Mouse (Mus musculus) forebrain, embryonic 12.5 days (tissue): Measurements from ENCODE around the gene Cacnb2. TPM values are rescaled to one million over a fixed set of nuclear protein-coding genes. Genes with fewer than 3 reads are reported as not detected.
A peak's percentile ranks its signal among the peaks of the same experiment; 100 is the strongest.

Source experiments
- ATAC-seq: fragments of 200-750 bp; cut with Nextera tagmentation; 2 replicates; pipeline ENCODE4 v1.8.0; 2017; ENCODE audit warnings: moderate TSS enrichment; ENCODE audit not compliant: low FRiP score
- H3K27ac ChIP-seq: fragments of 300-500 bp; sonication (generic); 2 replicates; pipeline ENCODE4 v1.5.1; 2016; ENCODE audit warnings: mild to moderate bottlenecking
- H3K27me3 ChIP-seq: fragments of 300-500 bp; sonication (generic); 2 replicates; pipeline ENCODE4 v1.6.1; 2016; ENCODE audit warnings: mild to moderate bottlenecking
- H3K36me3 ChIP-seq: fragments of 300-500 bp; sonication (generic); replicated peaks from 2 replicates; pipeline ENCODE4 v1.6.1; 2016; ENCODE audit warnings: mild to moderate bottlenecking
- H3K4me1 ChIP-seq: fragments of 300-500 bp; sonication (generic); 2 replicates; pipeline ENCODE4 v1.6.1; 2016
- H3K4me2 ChIP-seq: fragments of 300-500 bp; sonication (generic); 2 replicates; pipeline ENCODE4 v1.6.1; 2016; ENCODE audit warnings: mild to moderate bottlenecking, moderate library complexity
- H3K4me3 ChIP-seq: fragments of 300-500 bp; sonication (generic); replicated peaks from 2 replicates; pipeline ENCODE4 v1.5.1; 2016; ENCODE audit warnings: mild to moderate bottlenecking
- H3K9ac ChIP-seq: fragments of 300-500 bp; sonication (generic); 2 replicates; pipeline ENCODE4 v1.6.1; 2016; ENCODE audit warnings: mild to moderate bottlenecking
- H3K9me3 ChIP-seq: fragments of 300-500 bp; sonication (generic); 2 replicates; pipeline ENCODE4 v1.6.1; 2016
- WGBS: fragments of 180-500 bp; shearing (Covaris S2); methylation state at CpG from one replicate; pipeline ENCODE4 v1.1.7; 2016; 5-methylcytosine and 5-hydroxymethylcytosine counted together
- polyA plus RNA-seq: library from polyadenylated mRNA; unstranded; fragments of >200 nt; fragmentation: Nextera tagmentation; extraction: Ambion mirVana; gene quantifications from 2 replicates; pipeline ENCODE4 v1.2.1, GENCODE M21; 2016

The Cacnb2 gene
- polyA plus RNA-seq, 1 experiment from 2014 or later: 3.7 TPM

DNA sequence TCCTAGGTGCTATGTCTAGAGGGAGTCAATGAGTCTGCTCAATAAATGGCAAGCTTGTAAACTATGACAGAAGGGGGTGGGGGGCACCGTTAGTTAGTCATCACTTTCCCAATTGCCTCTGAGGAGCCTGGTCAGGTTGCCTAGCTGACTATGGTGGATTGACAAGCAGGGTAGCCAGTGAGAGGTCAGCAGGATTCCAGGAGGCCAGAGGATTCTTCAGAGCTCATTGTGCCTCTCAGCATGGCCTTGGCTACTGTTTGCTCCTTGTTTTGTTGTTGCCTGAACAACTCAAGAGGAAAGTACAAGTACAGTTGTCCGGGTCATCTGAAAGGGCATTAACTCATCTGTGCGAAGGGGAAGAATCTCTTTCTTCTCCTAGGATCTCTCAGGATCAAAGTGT lies 300.9 kb downstream of the Cacnb2 start:
- Histone ChIP-seq H3K9me3 (no peaks in the 10 kb centered on the region), H3K27ac (no peak overlapping the region), H3K4me2 (no peak overlapping the region), H3K27me3 (no peaks in the 10 kb centered on the region), H3K4me1 (peaks cover 16% of the 10 kb centered on the region), H3K9ac (no peak overlapping the region), H3K36me3 (no peaks in the 10 kb centered on the region), H3K4me3 (no peak overlapping the region)
- WGBS: 16% methylated on average over 3 of the region's 3 CpGs
- no peak for ATAC-seq

DNA sequence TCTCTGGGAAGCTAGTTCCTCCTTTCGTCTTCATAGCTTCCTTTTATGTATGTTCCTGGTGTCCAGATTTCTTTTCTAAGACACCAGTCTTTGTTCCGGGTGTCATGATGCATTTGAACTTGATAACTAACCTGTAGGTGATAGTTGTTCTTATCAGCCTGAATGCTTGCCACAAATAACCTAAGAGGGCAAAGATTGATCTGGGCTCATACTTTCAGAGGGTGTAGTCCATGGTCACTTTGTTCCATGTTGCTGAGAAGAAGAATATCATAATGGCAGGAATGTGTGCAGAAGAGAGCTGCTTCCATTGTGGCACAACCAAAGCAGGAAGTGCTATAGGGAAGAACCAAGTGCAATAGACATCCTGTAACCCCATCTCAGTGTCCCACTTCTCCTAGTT lies 302.0 kb downstream of the Cacnb2 start:
- no peaks in the 10 kb centered on the region for H3K9me3 ChIP-seq
- H3K27ac ChIP-seq: no peak overlapping the region
- H3K4me2 ChIP-seq: no peak overlapping the region
- no peaks in the 10 kb centered on the region for H3K27me3 ChIP-seq
- no peak overlapping the region for H3K4me3 ChIP-seq
- H3K4me1 ChIP-seq: peaks cover 16% of the 10 kb centered on the region
- 89% methylated on average over 2 of the region's 2 CpGs for WGBS
- no peaks in the 10 kb centered on the region for H3K36me3 ChIP-seq
- no peak overlapping the region for H3K9ac ChIP-seq
- no peak for ATAC-seq

DNA sequence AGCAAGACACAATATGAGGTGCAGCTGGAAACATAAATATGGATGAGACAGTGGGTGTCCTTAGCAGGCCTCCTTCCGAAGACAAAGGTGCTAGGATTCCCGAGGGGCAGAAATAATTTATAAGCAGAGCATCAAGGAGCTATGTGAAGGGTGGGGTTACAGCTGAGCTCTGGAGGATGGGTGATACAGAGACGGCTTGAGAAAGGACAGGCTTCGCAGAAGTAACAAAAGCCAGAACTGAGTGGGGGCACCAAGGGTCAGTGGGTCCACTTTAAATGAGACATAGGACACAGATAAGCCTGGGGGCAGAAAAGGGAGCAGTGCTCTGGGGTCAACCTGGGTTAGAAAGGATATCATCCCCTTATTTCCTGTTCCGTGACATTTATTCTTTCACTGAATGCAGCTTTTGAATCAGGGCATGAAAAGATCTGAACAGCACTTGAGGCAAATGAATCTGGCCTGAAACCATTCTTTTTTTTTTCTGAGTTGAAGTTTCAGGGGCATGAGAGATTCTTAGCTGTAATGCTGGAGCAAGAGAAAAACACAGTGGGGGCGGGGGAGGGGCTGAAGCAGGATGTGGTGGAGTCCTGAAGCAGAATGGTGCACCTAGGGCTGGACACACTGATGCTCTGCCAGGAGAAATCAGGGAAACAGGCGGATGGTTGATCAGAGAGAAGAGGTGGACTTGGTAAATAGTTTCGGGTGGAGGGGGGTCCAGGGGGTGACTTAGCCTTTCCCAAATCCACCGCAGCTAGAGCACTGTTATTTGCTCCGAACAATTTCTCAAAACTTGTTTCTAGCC lies 304.4 kb downstream of the Cacnb2 start:
- H3K9ac ChIP-seq: no peak overlapping the region
- peaks cover 16% of the 10 kb centered on the region for H3K4me1 ChIP-seq
- ATAC-seq: no peak
- H3K9me3 ChIP-seq: no peaks in the 10 kb centered on the region
- no peaks in the 10 kb centered on the region for H3K27me3 ChIP-seq
- H3K27ac ChIP-seq: no peak overlapping the region
- WGBS: 22% methylated on average over 10 of the region's 10 CpGs
- no peaks in the 10 kb centered on the region for H3K36me3 ChIP-seq
- H3K4me3 ChIP-seq: no peak overlapping the region
- no peak overlapping the region for H3K4me2 ChIP-seq

DNA sequence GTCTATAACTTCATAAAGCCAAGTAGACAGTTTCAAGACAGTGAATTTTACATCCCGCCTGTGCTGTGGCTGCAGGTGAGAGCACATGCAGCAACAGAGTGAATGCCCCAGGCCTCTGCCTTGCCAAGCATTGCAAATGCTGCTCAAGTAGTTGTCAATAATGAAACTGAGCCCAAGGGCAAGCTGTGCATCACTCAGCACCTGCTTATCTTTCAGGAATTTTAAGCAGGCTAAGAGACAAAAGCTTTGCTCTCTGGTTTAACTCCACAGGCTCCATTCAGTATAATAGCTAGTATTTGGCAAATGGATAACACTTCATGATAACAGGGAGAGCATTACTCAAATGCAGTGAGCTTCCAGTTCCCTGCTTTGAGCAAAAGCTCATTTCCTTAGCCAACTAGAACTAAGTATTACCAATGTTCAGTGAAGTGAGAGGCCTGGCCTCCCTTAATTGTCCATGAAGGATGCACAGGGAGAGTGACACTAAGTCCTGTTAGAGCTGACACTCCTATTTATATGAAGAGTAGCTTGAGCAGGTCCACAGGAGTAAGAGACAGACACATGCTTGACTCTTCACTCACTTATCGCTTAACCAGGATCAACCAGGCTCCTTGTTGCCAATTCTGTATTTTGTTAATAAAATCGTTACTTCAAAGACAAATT lies 314.8 kb downstream of the Cacnb2 start:
- Histone ChIP-seq H3K27ac (no peak overlapping the region), H3K27me3 (no peaks in the 10 kb centered on the region)

DNA sequence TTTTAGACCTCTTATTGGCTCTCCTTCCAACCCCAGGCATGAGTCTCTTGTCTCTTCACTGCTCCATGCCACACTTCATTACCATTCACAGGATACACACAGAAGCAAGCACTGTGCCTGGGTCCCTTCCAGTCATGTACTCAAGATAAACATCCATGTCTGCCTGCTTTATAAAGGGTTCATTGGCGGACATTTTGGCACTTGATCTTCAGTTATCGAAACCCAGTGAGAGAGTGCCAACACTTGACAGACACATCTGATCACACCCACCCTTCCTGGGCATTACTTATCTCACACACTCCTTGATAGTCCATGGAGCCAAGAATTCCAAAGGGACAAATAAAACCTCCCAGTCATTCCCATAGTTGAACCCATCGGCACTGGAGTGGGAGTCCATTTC lies 327.0 kb downstream of the Cacnb2 start:
- WGBS: 97% methylated on average over 3 of the region's 3 CpGs
- Histone ChIP-seq H3K4me1 (no peaks in the 10 kb centered on the region), H3K9me3 (no peaks in the 10 kb centered on the region), H3K4me3 (no peak overlapping the region), H3K36me3 (no peaks in the 10 kb centered on the region), H3K9ac (no peak overlapping the region), H3K27ac (no peak overlapping the region), H3K27me3 (no peaks in the 10 kb centered on the region), H3K4me2 (no peak overlapping the region)
- ATAC-seq: no peak

More for the DNA sequence above, 314.8 kb downstream of the Cacnb2 start:
- H3K36me3 ChIP-seq: no peaks in the 10 kb centered on the region
- H3K9me3 ChIP-seq: no peaks in the 10 kb centered on the region
- H3K4me3 ChIP-seq: no peak overlapping the region
- H3K9ac ChIP-seq: no peak overlapping the region
- no peak overlapping the region for H3K4me2 ChIP-seq
- H3K4me1 ChIP-seq: peaks cover 6% of the 10 kb centered on the region; the same call in 1 of the 2 replicates
- WGBS: 70% methylated on average over 3 of the region's 3 CpGs
- peak; percentile 46; the same call in 1 of the 2 replicates for ATAC-seq

DNA sequence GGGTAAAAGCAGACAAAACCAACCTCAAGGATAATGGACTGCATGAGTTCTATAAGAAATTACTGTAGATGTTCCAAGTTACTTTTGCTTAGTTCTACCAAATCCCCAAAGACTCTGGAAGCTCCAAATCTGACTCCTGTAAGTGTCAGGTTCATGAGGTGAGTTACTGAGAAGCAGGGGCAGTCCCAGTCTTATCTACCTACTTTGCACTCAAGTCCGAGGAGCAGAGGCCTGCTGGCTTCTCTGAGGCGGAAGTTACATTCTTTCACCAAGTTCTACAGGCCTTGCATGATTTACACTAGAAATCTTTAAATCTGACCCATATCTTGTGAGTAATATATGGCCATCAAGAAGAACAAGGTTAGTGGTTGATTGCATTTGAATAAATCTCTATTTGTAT lies 329.1 kb downstream of the Cacnb2 start:
- Histone ChIP-seq H3K9me3 (no peaks in the 10 kb centered on the region), H3K27me3 (no peaks in the 10 kb centered on the region), H3K9ac (no peak overlapping the region), H3K4me3 (no peak overlapping the region), H3K4me2 (no peak overlapping the region), H3K36me3 (no peaks in the 10 kb centered on the region), H3K27ac (no peak overlapping the region), H3K4me1 (no peaks in the 10 kb centered on the region)
- 91% methylated on average over 2 of the region's 2 CpGs for WGBS
- ATAC-seq: no peak

DNA sequence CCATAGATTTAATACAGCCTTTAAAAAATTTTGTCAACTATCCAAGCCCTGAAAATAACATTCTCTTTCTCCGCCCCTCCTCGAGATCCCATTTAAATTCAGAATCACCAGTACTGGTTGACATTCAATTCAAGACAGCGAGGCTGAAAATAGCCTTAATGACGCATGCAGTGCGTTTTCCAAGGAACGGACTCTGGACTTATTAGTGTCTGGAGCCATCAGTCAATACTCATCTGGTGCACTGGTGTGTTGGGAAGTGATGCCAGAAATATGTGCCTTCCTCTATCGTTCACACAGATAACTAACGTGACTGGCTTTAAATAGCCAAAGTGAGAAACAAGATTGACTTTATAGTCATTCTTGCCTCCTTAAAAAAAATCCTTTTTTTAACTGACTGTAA lies 333.6 kb downstream of the Cacnb2 start:
- no peaks in the 10 kb centered on the region for H3K36me3 ChIP-seq
- no peak overlapping the region for H3K4me3 ChIP-seq
- H3K9ac ChIP-seq: no peak overlapping the region
- ATAC-seq: no peak
- H3K27ac ChIP-seq: no peak overlapping the region
- H3K27me3 ChIP-seq: no peaks in the 10 kb centered on the region
- H3K9me3 ChIP-seq: no peaks in the 10 kb centered on the region
- no peak overlapping the region for H3K4me2 ChIP-seq
- H3K4me1 ChIP-seq: no peaks in the 10 kb centered on the region
- 78% methylated on average over 8 of the region's 8 CpGs for WGBS

DNA sequence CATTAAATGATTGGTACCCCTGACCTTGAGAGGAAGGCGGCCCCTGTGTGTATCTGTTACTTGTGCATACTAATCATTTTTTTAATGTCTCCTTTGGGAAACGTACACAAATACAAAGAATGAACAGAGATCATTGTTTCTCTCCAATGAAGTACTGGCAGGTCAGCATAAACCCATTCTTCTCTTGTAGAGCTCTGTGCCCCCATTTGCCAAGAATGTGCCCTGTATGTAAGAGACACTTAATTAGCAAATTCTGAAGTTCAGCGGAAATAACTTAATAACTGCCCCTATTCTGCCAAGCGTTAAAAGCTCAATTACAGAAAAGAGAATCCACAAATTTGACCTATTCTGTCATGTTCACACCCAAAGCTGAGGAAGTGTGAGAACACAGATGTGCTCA lies 339.4 kb downstream of the Cacnb2 start:
- ATAC-seq: no peak
- H3K4me3 ChIP-seq: no peak overlapping the region
- 56% methylated on average over 4 of the region's 4 CpGs for WGBS

DNA sequence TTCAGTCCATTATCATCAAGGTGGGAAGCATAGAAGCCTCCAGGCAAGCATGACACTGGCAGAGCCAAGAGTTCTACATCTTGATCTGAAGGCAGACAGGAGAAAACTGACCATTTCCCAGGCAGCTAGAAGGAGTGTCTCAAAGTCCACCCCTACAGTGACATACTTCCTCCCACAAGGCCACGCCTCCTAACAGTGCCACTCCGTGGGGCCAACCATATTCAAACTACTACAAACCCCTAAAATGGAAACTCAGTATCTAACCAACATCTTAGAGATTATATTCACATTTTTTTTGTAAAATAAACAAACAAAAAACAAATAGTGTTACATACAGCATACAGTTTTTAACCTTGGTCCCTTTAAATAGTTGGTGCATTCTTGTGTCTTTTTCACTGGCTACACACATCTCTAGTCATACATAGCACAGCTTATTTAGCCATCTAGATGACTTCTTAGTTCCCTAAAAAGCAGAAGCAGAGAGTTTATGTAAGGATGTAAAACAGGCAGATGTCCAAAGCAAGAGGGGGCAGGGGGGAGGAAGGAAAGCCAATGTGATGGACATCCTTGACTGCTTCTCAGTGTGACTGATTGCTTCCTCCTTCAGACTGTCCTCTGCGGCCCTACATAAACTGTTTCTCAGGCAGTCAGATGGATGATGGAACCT lies 340.9 kb downstream of the Cacnb2 start:
- H3K4me2 ChIP-seq: no peak overlapping the region
- H3K27me3 ChIP-seq: no peaks in the 10 kb centered on the region
- no peak overlapping the region for H3K9ac ChIP-seq
- no peaks in the 10 kb centered on the region for H3K4me1 ChIP-seq
- H3K4me3 ChIP-seq: no peak overlapping the region
- no peak overlapping the region for H3K27ac ChIP-seq
- no peak for ATAC-seq
- H3K9me3 ChIP-seq: no peaks in the 10 kb centered on the region
- WGBS: 92% methylated on average over 3 of the region's 3 CpGs
- H3K36me3 ChIP-seq: no peaks in the 10 kb centered on the region

More for the DNA sequence above, 339.4 kb downstream of the Cacnb2 start:
- Histone ChIP-seq H3K27me3 (no peaks in the 10 kb centered on the region), H3K36me3 (no peaks in the 10 kb centered on the region), H3K4me1 (no peaks in the 10 kb centered on the region), H3K4me2 (no peak overlapping the region), H3K9me3 (no peaks in the 10 kb centered on the region), H3K27ac (no peak overlapping the region), H3K9ac (no peak overlapping the region)

DNA sequence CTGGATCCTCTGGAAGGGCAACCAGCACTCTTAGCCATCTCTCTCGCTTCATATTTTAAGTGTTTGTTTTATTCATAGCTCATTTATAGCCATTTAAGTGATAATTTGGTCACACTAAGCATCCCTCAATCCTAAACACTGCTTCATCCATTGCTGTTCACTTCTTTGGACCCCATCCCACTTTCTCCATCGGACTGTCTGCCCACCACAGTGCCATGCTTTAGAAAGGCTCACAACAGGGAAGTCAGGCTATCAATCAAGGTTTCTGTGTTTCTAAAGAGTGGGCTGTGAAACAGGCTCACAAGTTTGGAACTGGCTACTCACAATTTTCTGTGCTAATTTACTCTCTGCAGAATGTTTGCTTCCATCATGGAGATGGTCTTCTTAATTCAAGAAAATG lies 350.2 kb downstream of the Cacnb2 start:
- Histone ChIP-seq H3K4me1 (no peaks in the 10 kb centered on the region), H3K4me3 (no peak overlapping the region)
- WGBS: 66% methylated on average over 2 of the region's 2 CpGs

DNA sequence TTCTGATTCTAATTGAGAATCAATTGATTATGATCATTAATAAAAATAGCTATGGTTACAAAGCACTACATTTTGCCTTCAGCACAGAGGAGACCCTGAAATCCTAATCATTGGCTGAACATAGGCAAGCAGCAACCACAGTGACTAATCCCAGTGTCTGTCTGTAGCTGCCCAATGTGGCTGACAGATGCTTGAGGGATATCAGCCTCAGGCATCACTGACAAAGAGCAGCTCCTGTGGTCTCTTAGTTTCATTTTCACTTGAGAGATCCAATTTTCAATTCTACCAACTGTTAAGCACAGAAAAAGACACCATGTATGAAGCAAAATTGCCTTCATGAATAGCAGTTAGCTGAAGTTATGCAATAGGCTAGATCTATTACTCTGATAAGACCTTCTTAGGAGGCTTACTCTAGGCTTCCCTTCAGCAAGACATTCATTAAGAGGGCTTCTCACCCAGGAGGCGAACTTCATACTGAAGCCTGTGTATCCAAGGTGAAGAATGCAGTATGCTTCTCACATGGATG lies 358.1 kb downstream of the Cacnb2 start:
- no peaks in the 10 kb centered on the region for H3K27me3 ChIP-seq
- ATAC-seq: no peak
- no peak overlapping the region for H3K9ac ChIP-seq
- no peaks in the 10 kb centered on the region for H3K4me1 ChIP-seq
- no peaks in the 10 kb centered on the region for H3K9me3 ChIP-seq
- no peak overlapping the region for H3K27ac ChIP-seq
- H3K4me3 ChIP-seq: no peak overlapping the region
- 68% methylated on average over 1 of the region's 1 CpGs for WGBS
- H3K4me2 ChIP-seq: no peak overlapping the region
- H3K36me3 ChIP-seq: no peaks in the 10 kb centered on the region

More for the DNA sequence above, 350.2 kb downstream of the Cacnb2 start:
- no peak overlapping the region for H3K27ac ChIP-seq
- no peak overlapping the region for H3K4me2 ChIP-seq
- H3K27me3 ChIP-seq: no peaks in the 10 kb centered on the region
- ATAC-seq: no peak
- H3K36me3 ChIP-seq: no peaks in the 10 kb centered on the region
- H3K9ac ChIP-seq: no peak overlapping the region
- no peaks in the 10 kb centered on the region for H3K9me3 ChIP-seq

DNA sequence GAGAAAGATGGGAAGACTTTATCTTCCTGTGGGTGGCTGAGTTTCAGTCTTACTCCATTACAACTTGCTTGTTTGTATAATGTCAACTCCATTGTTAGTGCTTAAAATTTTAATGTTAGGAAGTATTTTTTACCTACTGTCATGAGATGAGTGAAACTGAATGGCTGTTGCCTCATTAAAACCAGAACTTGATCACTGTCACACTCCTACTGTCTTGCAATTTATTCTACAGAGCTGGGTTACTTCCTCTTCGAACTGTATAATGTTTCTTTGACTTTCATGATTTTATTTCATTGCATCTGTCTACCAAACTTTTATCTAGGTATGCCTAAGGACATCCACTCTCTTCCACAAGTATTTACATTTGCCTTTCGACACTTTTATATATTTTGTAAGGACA lies 358.6 kb downstream of the Cacnb2 start:
- WGBS: 86% methylated on average over 2 of the region's 2 CpGs
- Histone ChIP-seq H3K36me3 (no peaks in the 10 kb centered on the region), H3K27ac (no peak overlapping the region), H3K4me2 (no peak overlapping the region), H3K9me3 (no peaks in the 10 kb centered on the region), H3K4me3 (no peak overlapping the region), H3K27me3 (no peaks in the 10 kb centered on the region), H3K9ac (no peak overlapping the region), H3K4me1 (no peaks in the 10 kb centered on the region)
- no peak for ATAC-seq
